Mouse (Mus musculus) MEL (cell line): Measurements from ENCODE around the gene Ubiad1.

ENCODE experiments used
- CTCF ChIP-seq, 3 experiments: IDR thresholded peaks in 2 of 3; conservative IDR thresholded peaks in 1 of 3; 2 replicates each; pipeline ENCODE4 v1.5.1; 2011 to 2012; ENCODE audit warnings: low read length in 3 of 3, low read depth in 2 of 3, mild to moderate bottlenecking in 2 of 3, improper control_type of control experiment in 1 of 3, inconsistent platforms in 1 of 3, mixed read lengths in 1 of 3, moderate library complexity in 1 of 3; ENCODE audit not compliant: control insufficient read depth in 1 of 3, insufficient read depth in 1 of 3, poor library complexity in 1 of 3, severe bottlenecking in 1 of 3
- E2F4 ChIP-seq: IDR thresholded peaks from 2 replicates; pipeline ENCODE4 v1.6.1; 2011; ENCODE audit warnings: low read depth, low read length, improper control_type of control experiment, borderline replicate concordance
- ETS1 ChIP-seq: IDR thresholded peaks from 2 replicates; pipeline ENCODE4 v1.6.1; 2012; ENCODE audit warnings: low read depth, mild to moderate bottlenecking, inconsistent platforms, low read length, improper control_type of control experiment, moderate library complexity
- MAFK ChIP-seq: IDR thresholded peaks from 2 replicates; pipeline ENCODE4 v1.6.1; 2011; ENCODE audit warnings: low read depth, mild to moderate bottlenecking, low read length, improper control_type of control experiment, borderline replicate concordance
- NRF1 ChIP-seq: IDR thresholded peaks from 2 replicates; pipeline ENCODE4 v1.6.1; 2014; ENCODE audit warnings: low read depth, mild to moderate bottlenecking, inconsistent platforms, low read length, improper control_type of control experiment, moderate library complexity; ENCODE audit not compliant: poor library complexity, insufficient read depth, severe bottlenecking
- SIN3A ChIP-seq: IDR thresholded peaks from 2 replicates; pipeline ENCODE4 v1.6.1; 2012; ENCODE audit warnings: low read length, improper control_type of control experiment, inconsistent platforms
- TCF12 ChIP-seq: IDR thresholded peaks from 2 replicates; pipeline ENCODE4 v1.6.1; 2014; ENCODE audit warnings: low read depth, mild to moderate bottlenecking, inconsistent platforms, low read length, improper control_type of control experiment, moderate library complexity
- ZC3H11A ChIP-seq: IDR thresholded peaks from 2 replicates; pipeline ENCODE4 v1.6.1; 2012; ENCODE audit warnings: low read depth, mild to moderate bottlenecking, inconsistent platforms, low read length, improper control_type of control experiment

DNA sequence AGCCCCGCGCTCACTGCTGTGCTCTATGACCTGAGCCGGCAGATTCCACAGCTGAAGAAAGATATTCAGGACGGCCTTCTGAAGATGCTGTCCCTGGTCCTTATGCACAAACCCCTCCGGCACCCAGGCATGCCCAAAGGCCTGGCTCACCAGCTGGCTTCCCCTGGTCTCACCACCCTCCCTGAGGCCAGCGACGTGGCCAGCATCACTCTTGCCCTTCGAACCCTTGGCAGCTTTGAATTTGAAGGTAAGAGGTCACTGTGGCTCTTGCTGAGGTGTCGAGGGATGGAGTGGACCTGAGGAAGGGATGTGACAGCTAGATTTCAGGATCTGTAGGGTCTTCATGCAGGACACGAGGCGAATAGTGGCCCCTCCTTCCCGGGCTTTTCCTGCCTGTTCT is 19.7 kb upstream of the Ubiad1 start:
- TF ChIP-seq E2F4, result no peak
- TF ChIP-seq CTCF (IDR thresholded peaks at IDR 0.05 in 2 of 3, conservative IDR thresholded peaks at IDR 0.05 in 1 of 3; ENCODE audit: control insufficient read depth in 1 of 3, insufficient read depth in 1 of 3, low read depth in 2 of 3, low read length in 3 of 3, poor library complexity in 1 of 3, severe bottlenecking in 1 of 3), result no peak
- no peak for TF ChIP-seq NRF1
- no peak for TF ChIP-seq ETS1
- TF ChIP-seq SIN3A, result no peak
- TF ChIP-seq ZC3H11A, result no peak
- no peak for TF ChIP-seq MAFK
- no peak for TF ChIP-seq TCF12
